Mouse (Mus musculus) cerebellum, adult 8-10 months (tissue): ENCODE measurements around the gene Olfr104-ps.

ENCODE experiments used
- DNase-seq: peaks from one replicate; pipeline ENCODE4 v3.0.0; 2022

Gene Olfr104-ps

DNA sequence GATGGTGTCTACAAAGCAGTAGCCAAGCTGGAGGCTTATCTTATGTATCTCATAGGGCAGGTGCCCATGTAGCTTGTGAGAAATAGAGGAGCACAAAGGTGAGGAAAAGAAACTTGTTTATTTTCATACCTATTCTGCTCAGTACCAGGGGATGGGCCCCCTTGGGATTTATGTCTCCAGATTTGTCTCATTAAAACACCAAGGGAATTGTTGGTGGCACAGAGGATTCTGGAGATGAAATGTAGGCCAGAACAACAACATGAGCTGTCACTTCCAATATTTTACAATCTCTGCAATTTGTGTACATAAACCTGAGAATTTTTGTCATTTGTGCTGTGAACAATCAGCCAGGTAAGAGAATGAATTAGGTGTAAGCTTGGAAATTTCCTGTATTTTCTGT, at the start of gene Olfr104-ps:
Gene Olfr104-ps, plus strand, starts transcription at position 301 of the 400 bp plus-strand sequence.
- no peak for DNase-seq

DNA sequence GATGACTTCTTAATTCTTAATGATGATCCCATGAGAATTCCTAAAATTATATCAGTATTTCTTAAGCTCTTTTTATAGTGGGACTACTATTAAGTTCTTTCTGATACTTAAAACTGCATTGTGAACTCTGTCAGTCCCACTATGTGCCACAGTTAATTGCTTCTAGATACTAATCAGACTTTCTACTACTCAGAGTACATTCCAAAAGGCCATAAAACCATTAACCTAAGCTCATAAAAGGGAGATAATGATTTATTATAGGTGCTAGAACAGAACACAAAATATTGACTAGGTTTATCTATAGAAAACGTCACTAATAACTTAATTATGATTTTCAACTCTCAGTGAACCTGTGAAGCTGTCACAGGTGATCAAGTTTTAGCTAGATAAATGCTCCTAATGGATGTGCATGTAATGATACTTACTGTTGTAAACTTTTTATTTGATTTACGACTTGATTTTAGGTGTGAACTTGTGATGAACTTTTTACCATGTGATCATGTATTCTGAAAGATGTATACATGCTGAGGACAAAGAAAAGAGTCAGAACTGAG, 49.2 kb upstream of the Olfr104-ps start:
- no peak for DNase-seq

DNA sequence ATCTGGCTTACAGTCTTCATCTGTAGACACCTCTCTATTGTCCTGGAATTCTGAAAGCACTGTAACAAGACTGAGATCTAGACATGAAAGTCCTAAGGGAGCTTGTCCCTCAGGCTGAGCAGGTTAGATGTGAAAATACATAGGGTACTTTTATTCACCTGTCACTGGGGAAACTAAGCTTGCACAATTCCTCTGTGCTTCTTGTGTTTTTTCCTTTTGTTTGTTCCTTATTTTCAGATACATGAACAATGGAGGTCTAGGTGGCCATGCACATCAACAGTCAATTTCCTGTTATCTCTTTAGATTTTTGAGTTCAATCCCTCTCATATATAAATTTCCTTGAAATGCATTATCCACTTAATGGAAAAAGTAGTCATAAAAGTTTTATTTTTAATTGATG, 42.4 kb upstream of the Olfr104-ps start, which contains the start of gene Olfr102:
Gene Olfr102, minus strand, starts transcription at position 101 of the 400 bp plus-strand sequence.
- DNase-seq, result no peak

DNA sequence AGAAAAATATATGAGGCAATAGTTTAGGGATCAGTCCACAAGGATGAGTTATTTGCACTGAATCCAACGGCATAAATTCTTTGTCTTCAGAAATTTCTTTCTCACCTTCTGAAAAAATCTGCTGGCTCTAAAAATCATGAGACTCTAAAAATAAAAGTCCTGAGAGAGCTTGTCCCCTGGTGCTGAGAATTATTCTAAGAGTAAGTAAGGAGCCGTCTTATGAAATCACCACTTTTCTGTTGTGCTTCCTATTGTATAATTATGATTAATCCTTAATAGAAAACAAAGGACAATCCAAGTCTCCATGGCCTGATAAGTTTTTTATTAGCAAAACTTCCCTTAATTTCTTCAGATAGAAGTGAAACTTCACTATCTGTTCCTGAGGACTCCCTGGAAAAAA, 19.8 kb upstream of the Olfr104-ps start, which contains the start of gene Olfr103:
Gene Olfr103, minus strand, starts transcription at position 101 of the 400 bp plus-strand sequence.
- DNase-seq, result no peak

DNA sequence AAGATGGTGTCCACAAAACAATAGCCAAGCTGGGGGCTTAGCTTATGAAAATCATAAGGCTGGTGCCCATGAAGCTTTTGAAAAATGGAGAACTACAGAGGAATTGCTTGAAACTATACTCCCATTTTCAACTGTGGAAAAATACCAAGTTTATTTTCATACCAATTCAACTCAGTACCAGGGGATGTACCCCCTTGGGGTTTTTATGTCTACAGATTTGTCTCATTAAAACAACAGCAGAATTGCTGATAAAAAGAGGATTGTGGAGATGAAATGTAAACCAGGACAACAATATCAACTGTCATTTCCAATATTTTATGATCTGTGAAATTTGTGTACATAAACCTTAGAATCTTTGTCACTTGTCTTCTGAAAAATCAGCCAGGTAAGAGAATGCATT, 19.4 kb downstream of the Olfr104-ps start, which contains the start of gene Olfr105-ps:
Gene Olfr105-ps, plus strand, starts transcription at position 301 of the 400 bp plus-strand sequence.
- DNase-seq, result no peak

DNA sequence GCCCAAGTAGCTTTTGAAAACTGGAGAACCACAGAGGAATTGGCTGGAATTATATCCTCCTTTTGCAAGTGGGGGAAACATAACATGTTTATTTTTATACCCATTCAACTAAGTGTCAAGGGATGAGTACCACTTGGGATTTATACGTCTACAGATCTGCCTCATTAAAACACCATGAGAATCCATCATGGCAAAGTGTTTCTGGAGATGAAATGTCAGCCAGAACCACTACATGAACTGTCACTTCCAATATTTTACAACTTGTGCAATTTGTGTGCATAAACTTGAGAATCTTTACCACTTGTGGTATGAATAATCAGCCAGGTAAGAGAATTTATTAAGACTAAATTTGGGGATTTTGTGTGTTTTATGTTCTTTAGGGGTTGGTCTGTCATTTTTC, 30.7 kb downstream of the Olfr104-ps start, which contains the start of gene Olfr106-ps:
Gene Olfr106-ps, plus strand, starts transcription at position 301 of the 400 bp plus-strand sequence.
- no peak for DNase-seq

DNA sequence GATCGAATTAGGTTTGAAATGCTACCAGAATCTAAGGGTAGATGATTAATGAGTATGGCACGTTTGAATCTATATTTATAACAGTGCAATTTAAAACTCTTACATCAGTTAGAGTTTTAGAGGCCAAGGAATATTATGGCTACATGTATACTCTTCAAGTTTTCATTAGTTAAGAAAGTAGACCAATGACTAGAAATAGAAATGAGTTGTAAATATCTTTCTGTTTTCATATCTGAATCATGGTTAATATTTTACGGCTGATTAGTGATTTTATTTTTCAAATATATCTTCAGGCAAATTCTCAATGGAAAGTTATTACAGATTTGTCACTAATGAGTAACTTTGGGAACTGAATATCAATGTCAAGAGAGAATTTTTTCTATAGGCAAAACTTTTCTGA, 39.5 kb downstream of the Olfr104-ps start, which contains the start of gene Olfr107:
Gene Olfr107, plus strand, starts transcription at position 301 of the 400 bp plus-strand sequence.
- no peak for DNase-seq

DNA sequence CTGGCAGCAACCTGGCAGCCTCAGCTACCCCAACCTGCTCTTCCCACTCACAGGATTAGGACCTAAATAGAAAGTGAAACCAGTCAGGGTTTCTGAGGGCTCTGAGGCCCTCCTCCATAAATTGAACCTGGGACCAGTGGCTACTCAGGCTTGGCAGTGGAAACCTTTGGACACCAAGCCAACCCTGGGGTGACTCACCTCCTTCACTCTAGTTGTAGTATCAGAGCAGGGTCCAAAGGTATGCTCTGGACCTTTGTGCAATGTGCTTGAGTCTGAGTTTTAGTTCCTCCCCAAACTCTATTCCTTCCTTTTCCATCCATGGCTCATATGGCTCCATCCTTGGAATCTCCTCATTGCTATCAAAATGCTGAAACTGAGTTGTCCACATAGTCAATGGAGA, 54.0 kb downstream of the Olfr104-ps start:
- no peak for DNase-seq
